Mouse (Mus musculus) G1E (cell line): ENCODE data around the gene Zfyve28. TPM values are rescaled to one million over a fixed set of nuclear protein-coding genes. Genes with fewer than 3 reads are reported as not detected.

Experiments used
- ATAC-seq: 2 replicates; pipeline ENCODE4 v1.8.0; 2016; ENCODE audit warnings: mild to moderate bottlenecking; ENCODE audit not compliant: insufficient number of reproducible peaks, poor library complexity, low FRiP score, severe bottlenecking; ENCODE audit errors: extremely low read depth
- DNase-seq: peaks from one replicate; pipeline ENCODE4 v3.0.0; 2012; ENCODE audit warnings: low spot score
- H3K27me3 ChIP-seq: 2 replicates; pipeline ENCODE4 v1.6.1; 2012; ENCODE audit warnings: mild to moderate bottlenecking, low read length, inconsistent platforms; ENCODE audit not compliant: insufficient read depth
- H3K36me3 ChIP-seq: replicated peaks from 2 replicates; pipeline ENCODE3; 2012; ENCODE audit warnings: mild to moderate bottlenecking, inconsistent platforms
- H3K4me1 ChIP-seq: 2 replicates; pipeline ENCODE4 v1.6.1; 2012; ENCODE audit warnings: low read depth, low read length, inconsistent platforms, mixed read lengths; ENCODE audit not compliant: insufficient read depth
- H3K4me3 ChIP-seq: 2 replicates; pipeline ENCODE4 v1.5.1; 2012; ENCODE audit warnings: low read depth, mild to moderate bottlenecking, inconsistent platforms, low read length, moderate library complexity, mixed read lengths
- H3K9me3 ChIP-seq: replicated peaks from 2 replicates; pipeline ENCODE4 v1.6.1; 2012; ENCODE audit warnings: inconsistent platforms
- CTCF ChIP-seq: IDR thresholded peaks from 2 replicates; pipeline ENCODE4 v1.5.1; 2012; ENCODE audit warnings: low read depth, low read length, inconsistent platforms, mixed read lengths
- GATA1 ChIP-seq: IDR thresholded peaks from 2 replicates; pipeline ENCODE4 v1.6.1; 2012; ENCODE audit warnings: borderline replicate concordance, low read length, inconsistent platforms, mixed read lengths
- GATA2 ChIP-seq: IDR thresholded peaks from 2 replicates; pipeline ENCODE4 v1.6.1; 2012; ENCODE audit warnings: low read depth, low read length, inconsistent platforms, borderline replicate concordance
- POLR2AphosphoS5 ChIP-seq: IDR thresholded peaks from 2 replicates; pipeline ENCODE4 v1.6.1; 2012; ENCODE audit warnings: low read depth, low read length, inconsistent platforms; ENCODE audit not compliant: insufficient replicate concordance
- TAL1 ChIP-seq: conservative IDR thresholded peaks from 2 replicates; pipeline ENCODE4 v1.6.1; 2012; ENCODE audit warnings: low read depth, low read length, inconsistent platforms, mixed read lengths
- polyA plus RNA-seq: library from polyadenylated mRNA; stranded (reverse); fragments of >175 nt; gene quantifications from 2 replicates; pipeline ENCODE4 v1.2.3, GENCODE M21; 2012
- total RNA-seq, 2 experiments: library from RNA; stranded (forward) in 1 of 2; stranded (reverse) in 1 of 2; fragments of 200-1000 nt in 1 of 2; fragments of >200 nt in 1 of 2; fragmentation: Nextera tagmentation in 1 of 2; gene quantifications; 2 replicates each; pipeline ENCODE4 v1.2.3; 2014 to 2017

The Zfyve28 gene
- total and polyA plus RNA-seq, 3 experiments = 0.05 TPM; not detected in 2

DNA sequence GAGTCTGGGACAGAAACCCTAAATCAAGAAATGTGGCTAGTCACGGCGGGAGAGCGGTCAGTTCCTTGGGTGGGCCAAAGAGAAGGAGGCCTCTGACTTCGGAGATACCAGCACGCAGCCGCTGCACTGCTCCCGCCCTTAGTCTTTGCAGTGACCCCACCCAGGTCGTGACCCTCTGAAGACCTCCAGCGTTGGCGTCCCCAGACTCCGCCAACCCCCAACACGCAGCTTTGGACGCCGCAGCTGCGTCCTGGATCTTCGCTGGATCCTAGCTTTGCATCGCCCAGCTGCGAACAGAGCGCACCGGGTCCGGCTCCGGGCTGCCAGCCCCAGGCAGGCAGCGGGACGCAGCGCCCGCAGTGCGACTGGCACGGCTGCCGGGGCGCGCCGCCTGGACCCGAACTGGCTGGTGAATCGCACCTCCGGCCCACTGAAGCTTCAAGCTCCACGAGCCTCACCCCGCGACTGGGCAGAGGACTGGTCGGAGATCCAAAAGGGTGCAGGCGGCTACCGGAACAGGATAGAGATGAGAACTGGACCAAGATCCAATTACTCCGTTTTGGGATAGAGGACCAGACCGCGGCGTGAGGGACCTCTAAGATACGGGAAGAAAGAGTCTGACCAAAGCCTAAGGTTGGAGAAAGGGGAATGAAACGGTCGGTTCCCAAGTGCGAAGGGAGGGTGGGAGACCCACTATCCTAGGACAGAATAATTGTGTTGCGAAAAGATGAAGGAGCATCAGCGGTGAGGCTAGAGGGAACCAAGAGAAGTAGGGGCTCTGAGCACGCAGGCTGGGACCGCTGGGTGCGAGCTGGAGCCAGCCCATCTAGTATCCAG is 1.0 kb downstream of the Zfyve28 start:
- ATAC-seq = no peak
- Histone ChIP-seq H3K4me1 (no peaks in the 10 kb centered on the region), H3K27me3 (peaks cover 48% of the 10 kb centered on the region), H3K4me3 (no peak overlapping the region), H3K9me3 (peaks cover 14% of the 10 kb centered on the region), H3K36me3 (no peaks in the 10 kb centered on the region)
- TF ChIP-seq TAL1 (no peak), GATA2 (no peak), POLR2AphosphoS5 (no peak), CTCF (no peak), GATA1 (no peak)
- no peak for DNase-seq

DNA sequence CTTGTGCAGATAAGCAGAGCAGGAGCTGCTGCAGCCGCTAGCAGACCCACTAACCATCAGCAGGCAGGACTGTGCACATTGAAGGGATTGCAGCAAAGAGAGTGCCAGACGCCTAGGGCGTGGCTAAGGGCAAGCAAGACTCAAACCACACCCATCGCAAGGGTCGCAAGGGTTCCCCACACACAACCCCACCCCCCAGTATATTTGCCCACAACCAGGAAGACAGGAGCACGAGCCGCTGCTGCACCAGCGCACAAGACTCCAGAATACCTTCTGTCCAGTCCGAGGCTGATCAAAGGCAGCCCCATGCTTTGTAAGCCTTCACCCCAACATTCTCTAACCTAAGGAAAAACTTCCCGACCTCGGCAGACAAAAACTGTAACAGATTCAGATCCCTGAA is 1.7 kb downstream of the Zfyve28 start:
- Histone ChIP-seq H3K36me3 (no peaks in the 10 kb centered on the region), H3K27me3 (peaks cover 50% of the 10 kb centered on the region), H3K4me3 (no peak overlapping the region), H3K9me3 (peaks cover 14% of the 10 kb centered on the region), H3K4me1 (no peaks in the 10 kb centered on the region)
- ATAC-seq (no peak), DNase-seq (no peak)
- TF ChIP-seq GATA1 (no peak), GATA2 (no peak), CTCF (no peak), TAL1 (no peak), POLR2AphosphoS5 (no peak)

DNA sequence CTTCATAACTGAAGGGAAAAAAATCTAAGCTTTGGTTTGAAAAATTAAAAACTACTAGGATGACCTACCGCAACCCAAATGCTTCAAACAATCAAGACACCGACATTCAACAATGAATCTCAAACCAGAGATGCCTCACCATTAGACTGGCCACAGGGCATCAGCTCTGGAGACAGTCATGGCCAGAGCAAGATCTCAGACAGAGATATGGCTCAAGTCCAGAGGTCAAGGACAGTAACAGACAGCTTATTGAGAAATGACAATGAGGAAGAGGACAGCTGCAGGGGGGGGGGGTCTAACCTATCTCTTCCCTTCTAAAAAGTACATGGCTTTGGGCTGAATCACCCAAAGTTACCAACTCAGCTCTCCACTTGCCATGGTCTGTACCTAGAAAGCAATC is 3.0 kb downstream of the Zfyve28 start:
- no peak for DNase-seq
- no peaks in the 10 kb centered on the region for H3K36me3 ChIP-seq
- H3K4me1 ChIP-seq = no peaks in the 10 kb centered on the region
- no peak for TF ChIP-seq GATA2
- TF ChIP-seq TAL1 = no peak
- no peak for TF ChIP-seq GATA1
- TF ChIP-seq CTCF = no peak
- TF ChIP-seq POLR2AphosphoS5 = no peak
- peaks cover 14% of the 10 kb centered on the region for H3K9me3 ChIP-seq
- H3K4me3 ChIP-seq = no peak overlapping the region
- ATAC-seq = no peak
- H3K27me3 ChIP-seq = peaks cover 47% of the 10 kb centered on the region

DNA sequence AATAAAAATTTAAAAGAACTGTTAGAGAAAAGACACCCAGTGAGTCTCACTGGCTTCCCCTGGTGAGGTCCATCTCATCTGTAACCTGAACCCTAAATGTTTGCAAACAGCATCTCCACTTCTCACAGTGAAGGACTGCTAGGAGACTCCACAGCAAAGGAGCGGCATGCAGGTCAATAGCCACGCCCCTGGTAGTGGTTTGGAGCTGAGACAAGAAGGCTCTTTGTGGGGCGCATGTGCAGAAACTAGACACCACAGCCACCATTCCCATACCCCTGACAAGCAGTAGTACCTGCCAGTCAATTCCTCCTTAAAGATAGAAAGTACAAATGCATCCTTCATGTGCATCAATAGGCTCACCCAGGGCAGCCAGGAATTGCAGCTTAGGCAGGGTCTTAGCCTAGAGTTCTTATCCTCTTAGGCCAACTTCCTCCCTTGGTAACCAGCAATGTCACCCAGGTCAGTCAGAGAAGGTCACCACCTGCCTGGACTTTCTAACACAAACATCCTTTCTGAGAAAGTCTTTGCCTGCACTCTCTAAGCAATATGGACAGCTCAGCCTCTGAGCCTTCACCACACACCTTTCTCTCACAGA is 4.0 kb downstream of the Zfyve28 start:
- no peaks in the 10 kb centered on the region for H3K4me1 ChIP-seq

DNA sequence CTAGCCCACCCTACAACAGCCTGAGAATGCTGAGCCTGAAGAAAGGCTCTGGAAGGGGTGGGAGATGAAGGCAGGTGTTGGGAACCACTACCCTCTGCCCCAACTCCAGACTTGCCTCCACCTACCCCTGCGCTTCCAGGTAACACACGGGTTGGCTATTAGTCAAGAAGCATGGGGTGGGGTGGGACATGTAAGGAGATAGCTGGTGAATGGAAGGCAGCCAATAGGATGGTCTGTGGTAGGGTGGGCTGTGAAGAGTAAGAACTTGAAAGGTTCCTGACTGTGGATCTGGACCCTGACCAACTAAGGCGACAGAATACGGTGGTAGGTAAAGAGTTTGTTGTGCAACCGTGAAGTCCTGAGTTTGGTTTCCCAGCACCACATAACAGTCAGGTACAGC is 4.9 kb downstream of the Zfyve28 start:
- Histone ChIP-seq H3K36me3 (no peaks in the 10 kb centered on the region), H3K4me1 (no peaks in the 10 kb centered on the region), H3K9me3 (peaks cover 12% of the 10 kb centered on the region), H3K4me3 (no peak overlapping the region), H3K27me3 (peaks cover 55% of the 10 kb centered on the region)
- ATAC-seq (no peak), DNase-seq (no peak)
- no peak for TF ChIP-seq GATA2
- TF ChIP-seq POLR2AphosphoS5 = no peak
- TF ChIP-seq TAL1 = no peak
- no peak for TF ChIP-seq CTCF
- TF ChIP-seq GATA1 = no peak

More for the DNA sequence above, 4.0 kb downstream of the Zfyve28 start:
- Histone ChIP-seq H3K36me3 (no peaks in the 10 kb centered on the region), H3K9me3 (peaks cover 14% of the 10 kb centered on the region), H3K27me3 (peaks cover 50% of the 10 kb centered on the region), H3K4me3 (no peak overlapping the region)
- ATAC-seq (no peak), DNase-seq (no peak)
- no peak for TF ChIP-seq GATA1
- no peak for TF ChIP-seq CTCF
- no peak for TF ChIP-seq TAL1
- no peak for TF ChIP-seq GATA2
- no peak for TF ChIP-seq POLR2AphosphoS5

DNA sequence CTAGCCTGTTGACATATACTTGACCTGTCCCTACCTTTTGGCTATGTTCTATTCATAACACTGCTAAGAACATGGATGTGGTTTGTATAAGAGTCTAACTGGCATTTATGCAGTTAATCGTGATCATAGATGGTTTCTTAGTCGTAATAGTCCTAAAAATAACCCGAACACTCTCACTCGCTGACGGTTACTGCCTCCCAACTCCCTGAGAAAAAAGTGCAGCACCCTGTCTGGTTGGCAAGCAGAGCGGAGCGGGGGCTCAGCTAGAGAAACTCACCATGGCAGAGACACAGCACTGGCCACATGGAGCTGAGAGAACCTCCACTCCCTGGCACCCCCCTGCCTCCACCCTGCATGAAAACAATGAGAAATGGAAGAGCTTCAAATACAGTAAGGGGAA is 7.3 kb downstream of the Zfyve28 start:
- H3K36me3 ChIP-seq = no peaks in the 10 kb centered on the region
- H3K9me3 ChIP-seq = no peaks in the 10 kb centered on the region
- H3K4me3 ChIP-seq = no peak overlapping the region
- peaks cover 41% of the 10 kb centered on the region for H3K27me3 ChIP-seq
- no peak for TF ChIP-seq POLR2AphosphoS5
- no peak for TF ChIP-seq CTCF
- no peak for TF ChIP-seq TAL1
- TF ChIP-seq GATA1 = no peak
- DNase-seq (no peak), ATAC-seq (no peak)
- H3K4me1 ChIP-seq = no peaks in the 10 kb centered on the region
